Mouse (Mus musculus) testis, adult 2 months (tissue): Measurements from ENCODE around the gene Tjp1.

Experiments used
- CTCF ChIP-seq: fragments of 200-500 bp; IDR thresholded peaks from 2 replicates; pipeline ENCODE4 v1.5.1; 2012; ENCODE audit warnings: low read depth, mild to moderate bottlenecking, inconsistent platforms, low read length, moderate library complexity; ENCODE audit not compliant: control insufficient read depth, insufficient read depth, insufficient replicate concordance
- POLR2A ChIP-seq: fragments of 200-500 bp; IDR thresholded peaks from 2 replicates; pipeline ENCODE4 v1.6.1; 2012; ENCODE audit warnings: low read depth, mild to moderate bottlenecking, inconsistent platforms, low read length, moderate library complexity; ENCODE audit not compliant: control insufficient read depth

- TF ChIP-seq CTCF, result no peak
- TF ChIP-seq POLR2A, result no peak
Observed at GRCm38 (mm10) chr7:65422456-65422855, 105.1 kb downstream of the Tjp1 start.
